Mouse (Mus musculus) heart, postnatal 10 days (tissue): ENCODE data around the gene Pip4k2a. TPM values are rescaled to one million over a fixed set of nuclear protein-coding genes. Genes with fewer than 3 reads are reported as not detected.

ENCODE experiments used
- DNase-seq, 2 experiments: peaks; one replicate each; pipeline ENCODE4 v3.0.0; 2021
- intact Hi-C: fragments of 180-260 bp; cut with DNase I; formaldehyde crosslinking; loops from one replicate; pipeline ENCODE4 v1.15.1; 2025
- total RNA-seq, 2 experiments: library from RNA; stranded (reverse); gene quantifications; 2 replicates each; pipeline ENCODE4 v1.2.3; 2021

Gene Pip4k2a
- total RNA-seq, 2 experiments from 2014 or later = 8.7 to 10.9 TPM

GRCm38 (mm10) chr2:18930318-18931060 is 67.4 kb downstream of the Pip4k2a start:
- intact Hi-C loops = no loop called here
- no peak for DNase-seq

GRCm38 (mm10) chr2:18928597-18929257 is 69.2 kb downstream of the Pip4k2a start:
- no peak for DNase-seq
- intact Hi-C loops = no loop called here

DNA sequence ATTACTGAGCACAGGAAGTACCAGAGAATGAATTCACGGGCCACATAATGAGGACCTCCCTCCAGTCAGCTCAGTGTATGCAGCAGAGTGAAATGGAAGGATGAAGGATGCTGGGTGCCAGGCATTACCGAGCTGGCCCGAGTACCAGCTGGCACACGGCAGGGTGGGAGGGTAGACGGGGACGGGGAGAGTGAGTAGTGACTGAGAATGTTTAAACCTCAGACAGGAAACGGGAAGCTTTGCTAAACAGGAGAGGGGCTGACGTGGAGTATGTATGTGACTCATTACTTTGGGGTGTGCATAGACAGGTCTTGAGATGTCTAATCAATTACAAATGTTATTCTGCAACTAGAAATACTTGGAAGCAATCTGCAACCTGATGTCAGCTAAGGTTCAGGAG is 69.7 kb downstream of the Pip4k2a start:
- no peak for DNase-seq
- intact Hi-C loops = no loop called here

DNA sequence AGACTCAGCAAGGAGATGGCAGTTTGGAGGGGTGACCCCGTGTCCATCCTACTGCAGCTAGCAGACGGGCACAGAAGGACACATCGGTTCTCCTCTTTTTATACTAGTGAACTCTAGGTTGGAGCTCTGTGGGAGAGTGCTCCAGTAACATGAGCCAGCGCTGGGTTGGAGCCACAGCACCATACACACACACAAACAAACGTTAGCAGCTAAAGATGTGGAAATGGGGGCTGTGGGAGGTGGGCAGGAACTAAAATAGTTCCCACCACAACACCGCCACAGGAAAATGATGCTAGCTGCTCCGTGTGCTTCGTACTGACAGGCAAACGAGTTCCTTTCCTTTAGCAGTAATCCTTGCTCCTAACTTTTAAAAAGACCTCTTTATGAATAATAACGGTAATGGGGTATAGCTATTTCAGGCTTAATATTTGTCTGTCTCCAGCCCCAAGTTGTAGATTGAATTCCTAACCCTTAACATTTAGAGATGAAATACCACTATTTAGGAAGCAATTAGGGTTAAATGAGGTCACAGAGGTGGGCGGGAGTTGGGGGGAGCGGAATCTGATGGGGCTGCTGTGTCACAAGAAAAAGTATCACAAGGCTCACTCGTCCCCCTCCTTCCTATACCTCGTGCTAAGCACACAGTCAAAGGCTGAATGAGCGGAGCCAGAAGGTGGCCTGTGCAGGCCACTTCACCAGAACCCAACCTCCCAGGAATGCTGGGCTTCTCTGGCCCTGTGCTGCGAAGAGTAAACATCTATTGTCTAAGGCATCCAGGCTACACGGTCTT is 73.9 kb downstream of the Pip4k2a start:
- no peak for DNase-seq
- intact Hi-C loops = no loop called here

GRCm38 (mm10) chr2:18923098-18923649 is 74.8 kb downstream of the Pip4k2a start:
- DNase-seq = no peak
- intact Hi-C loops = no loop called here

GRCm38 (mm10) chr2:18921570-18922180 is 76.3 kb downstream of the Pip4k2a start:
- no peak for DNase-seq
- intact Hi-C loops = no loop called here

DNA sequence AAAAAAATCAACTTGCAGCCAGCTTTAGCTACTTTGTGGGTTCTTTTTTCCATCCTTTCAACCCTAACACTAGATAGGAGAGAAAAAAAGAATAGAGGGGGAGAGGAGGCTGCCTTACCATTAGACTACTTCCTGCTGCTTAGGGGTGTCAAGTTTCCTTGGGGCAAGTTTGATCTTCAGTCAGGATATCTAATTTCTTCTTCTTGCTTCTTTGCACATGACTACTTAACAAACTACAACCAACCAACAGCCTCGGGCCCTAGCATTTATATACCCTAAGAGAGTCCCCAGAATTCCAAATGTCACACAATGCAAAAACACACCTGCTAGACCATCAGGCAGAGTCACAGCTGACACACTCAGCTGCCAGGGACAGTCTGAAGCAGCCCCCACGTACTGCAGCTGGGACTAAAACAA is 77.5 kb downstream of the Pip4k2a start:
- DNase-seq = no peak
- intact Hi-C loops = no loop called here

DNA sequence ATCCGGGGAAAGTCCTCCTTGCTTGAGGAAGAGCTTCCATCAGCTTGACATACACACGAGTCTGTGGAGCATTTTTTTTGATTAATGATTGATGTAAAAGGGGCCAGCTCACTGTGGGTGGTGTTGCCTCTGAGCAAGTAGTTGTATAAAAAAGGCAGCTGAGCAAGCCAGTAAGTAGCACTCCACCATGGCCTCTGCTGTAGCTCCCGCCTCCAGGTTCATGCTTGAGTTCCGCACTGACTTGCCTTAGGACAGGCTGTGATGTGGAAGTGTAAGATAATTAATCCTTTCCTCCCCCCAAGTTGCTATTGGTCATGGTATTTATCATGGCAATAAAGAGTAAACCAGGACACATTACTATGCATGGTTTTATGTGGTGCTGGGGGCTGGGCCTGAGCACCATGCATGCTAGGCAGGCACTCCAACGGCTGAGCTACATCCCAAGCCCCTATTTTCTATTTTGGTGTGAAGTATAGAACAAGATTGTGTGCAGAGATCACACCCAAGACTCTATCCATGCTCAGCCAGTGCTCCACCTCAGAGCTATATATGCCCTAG is 78.0 kb downstream of the Pip4k2a start:
- intact Hi-C loops = no loop called here

DNA sequence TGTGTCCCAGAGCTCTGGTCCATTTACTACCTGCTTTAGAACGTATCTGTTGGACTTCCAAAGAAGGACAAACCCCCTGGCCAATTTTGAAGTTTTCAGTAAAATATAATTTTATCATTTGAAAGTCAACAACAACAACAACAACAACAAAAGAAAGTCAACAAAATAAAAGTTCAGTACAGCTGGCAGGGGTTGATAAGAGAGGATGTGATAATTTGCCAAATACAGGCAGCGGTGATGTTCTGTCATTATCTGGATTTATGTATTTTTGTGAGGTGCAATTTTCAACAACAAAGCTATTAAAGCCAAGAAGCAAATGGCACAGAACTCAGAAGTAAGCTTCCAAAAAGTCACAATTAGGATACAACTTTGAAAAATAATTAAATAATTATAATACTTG is 80.1 kb downstream of the Pip4k2a start:
- intact Hi-C loops = no loop called here

More for the DNA sequence above, 78.0 kb downstream of the Pip4k2a start:
- DNase-seq = no peak

DNA sequence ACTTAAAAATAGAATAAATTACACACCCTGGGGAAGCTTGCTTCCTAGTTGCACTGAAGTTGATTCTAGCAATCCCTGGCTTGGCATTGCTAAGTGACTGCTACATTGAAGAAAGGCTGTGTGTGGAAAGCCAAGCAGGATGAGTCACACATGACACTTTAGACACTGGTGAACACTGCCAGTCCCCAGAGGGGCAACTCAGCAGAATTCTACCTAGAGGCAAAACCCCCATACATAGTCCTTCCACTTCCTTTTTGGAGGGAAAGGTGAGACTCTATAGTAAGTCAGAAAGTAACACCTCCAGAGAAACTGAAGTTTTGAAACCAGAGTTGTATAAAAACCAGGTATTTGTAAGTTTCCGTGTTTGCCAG is 80.6 kb downstream of the Pip4k2a start:
- intact Hi-C loops = no loop called here
- DNase-seq = no peak

More for the DNA sequence above, 80.1 kb downstream of the Pip4k2a start:
- DNase-seq = no peak

- DNase-seq = no peak
- intact Hi-C loops = no loop called here
Observed at GRCm38 (mm10) chr2:18916615-18917379, 81.1 kb downstream of the Pip4k2a start.

- intact Hi-C loops = no loop called here
- DNase-seq = no peak
Observed at GRCm38 (mm10) chr2:18916042-18916407, 81.9 kb downstream of the Pip4k2a start.

GRCm38 (mm10) chr2:18915372-18916041 is 82.4 kb downstream of the Pip4k2a start:
- intact Hi-C loops = no loop called here
- no peak for DNase-seq

DNA sequence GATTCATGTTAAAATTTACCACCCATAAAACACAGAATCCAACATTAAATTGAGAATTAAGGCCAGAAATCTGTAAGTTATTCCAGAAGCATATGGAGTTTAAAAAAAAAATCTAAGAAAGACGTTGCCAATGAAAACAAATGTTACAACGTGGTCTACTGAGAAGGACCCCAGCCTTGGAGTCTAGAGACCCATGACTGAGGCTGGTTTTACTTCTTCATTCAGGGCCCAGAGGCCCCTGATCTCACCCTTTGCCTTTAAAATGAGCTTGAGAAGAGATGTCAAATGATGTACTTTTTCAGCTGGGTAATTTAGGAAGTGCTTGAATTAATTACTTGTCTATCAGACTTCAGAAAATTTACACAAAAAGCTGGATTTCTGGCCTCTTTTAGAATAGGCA is 83.2 kb downstream of the Pip4k2a start:
- intact Hi-C loops = no loop called here
- no peak for DNase-seq

- no peak for DNase-seq
- intact Hi-C loops = no loop called here
Observed at GRCm38 (mm10) chr2:18913642-18914041, 84.3 kb downstream of the Pip4k2a start.

- DNase-seq = no peak
- intact Hi-C loops = no loop called here
Observed at GRCm38 (mm10) chr2:18911251-18911934, 86.5 kb downstream of the Pip4k2a start.

DNA sequence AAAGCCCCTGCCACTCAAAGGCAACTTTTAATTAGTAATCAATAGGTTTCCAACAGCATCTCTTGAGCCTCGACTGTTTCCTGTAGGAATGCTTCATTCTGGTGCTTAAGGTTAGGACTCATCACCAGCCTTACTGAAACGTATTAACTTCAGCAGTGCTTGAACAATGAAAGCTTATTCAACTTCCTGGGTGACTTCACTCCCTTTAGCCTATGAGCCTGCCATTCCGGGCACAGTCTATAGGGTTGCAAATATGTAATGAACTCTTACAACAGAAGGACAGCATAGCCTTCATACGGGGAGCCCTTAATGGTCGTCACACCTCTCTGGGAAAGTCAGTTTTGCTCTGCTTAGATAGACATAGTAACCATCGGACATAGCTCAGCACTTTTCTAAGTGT is 87.7 kb downstream of the Pip4k2a start:
- intact Hi-C loops = no loop called here
- no peak for DNase-seq

DNA sequence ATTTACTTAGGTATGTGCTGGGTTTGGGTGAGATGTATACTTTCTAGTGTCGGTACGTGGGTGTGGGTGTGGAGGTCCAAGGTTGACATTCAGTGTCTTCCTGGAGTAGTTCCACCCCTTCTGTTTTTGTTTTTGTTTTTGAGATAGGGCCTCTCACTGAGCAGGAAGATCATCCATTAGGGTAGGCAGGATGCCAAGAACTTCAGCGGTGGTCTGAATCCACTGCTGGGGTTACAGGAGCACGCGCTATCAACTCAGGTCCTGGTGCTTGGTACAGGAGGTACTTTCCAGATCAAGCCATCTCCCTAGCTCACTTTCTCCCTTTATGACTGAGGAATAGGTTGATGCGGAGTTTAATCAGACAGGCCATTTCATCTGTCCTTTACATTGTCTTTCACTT is 88.2 kb downstream of the Pip4k2a start:
- DNase-seq = peak in 1 of 2 experiments; percentile 36
- intact Hi-C loops = no loop called here

DNA sequence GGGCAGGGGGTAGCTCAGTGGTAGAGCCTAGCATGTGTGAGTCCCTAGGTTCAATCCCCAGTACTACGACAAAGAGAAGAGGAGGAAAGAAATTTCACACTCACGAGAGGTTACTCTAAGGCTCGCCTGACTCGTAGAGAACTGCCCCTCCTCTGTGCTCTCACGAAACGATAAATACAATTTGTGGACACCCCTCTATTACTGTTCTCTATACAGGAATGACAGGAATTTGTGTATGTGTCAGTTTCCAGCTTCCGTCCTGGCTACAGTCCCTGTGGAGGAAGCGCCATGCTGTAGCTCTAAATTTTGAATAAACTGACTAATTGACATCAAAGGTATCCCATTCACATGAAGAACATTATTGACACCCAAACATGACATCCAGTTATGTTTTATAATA is 90.7 kb downstream of the Pip4k2a start:
- DNase-seq = no peak
- intact Hi-C loops = no loop called here
